Mouse (Mus musculus) gastrocnemius, postnatal 4 days (tissue): ENCODE data around the gene Hmg20b. TPM values are rescaled to one million over a fixed set of nuclear protein-coding genes. Genes with fewer than 3 reads are reported as not detected.

Experiments
- DNase-seq, 2 experiments: peaks; one replicate each; pipeline ENCODE4 v3.0.0; 2021 to 2022; ENCODE audit warnings: low spot score in 2 of 2, mixed read lengths in 2 of 2
- total RNA-seq, 2 experiments: library from RNA; stranded (reverse); gene quantifications; 2 replicates each; pipeline ENCODE4 v1.2.3; 2021

Hmg20b gene
- total RNA-seq, 2 experiments from 2014 or later: 46.2 to 58.6 TPM

GRCm38 (mm10) chr10:81356352-81356990 is 6.2 kb upstream of the Hmg20b start:
- DNase-seq: no peak

DNA sequence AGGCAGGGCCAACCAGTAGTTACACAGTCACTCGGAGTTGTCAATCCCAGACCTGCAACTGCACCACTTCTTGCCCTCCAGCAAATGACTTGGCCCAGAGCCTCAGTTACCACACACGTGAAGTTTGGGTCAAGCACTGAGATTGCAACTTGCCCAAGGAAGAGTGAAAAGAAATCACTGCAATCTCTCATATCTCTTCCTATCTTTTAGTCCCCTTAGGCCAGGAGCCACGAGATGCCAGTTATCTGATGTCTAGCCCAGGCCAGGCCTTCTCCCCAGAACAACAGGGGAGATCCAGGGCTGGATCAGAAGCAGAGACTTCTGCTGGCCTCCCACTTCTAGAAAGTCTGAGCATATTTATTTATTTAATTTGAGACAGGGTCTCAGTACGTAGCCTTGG is 5.3 kb upstream of the Hmg20b start:
- no peak for DNase-seq

DNA sequence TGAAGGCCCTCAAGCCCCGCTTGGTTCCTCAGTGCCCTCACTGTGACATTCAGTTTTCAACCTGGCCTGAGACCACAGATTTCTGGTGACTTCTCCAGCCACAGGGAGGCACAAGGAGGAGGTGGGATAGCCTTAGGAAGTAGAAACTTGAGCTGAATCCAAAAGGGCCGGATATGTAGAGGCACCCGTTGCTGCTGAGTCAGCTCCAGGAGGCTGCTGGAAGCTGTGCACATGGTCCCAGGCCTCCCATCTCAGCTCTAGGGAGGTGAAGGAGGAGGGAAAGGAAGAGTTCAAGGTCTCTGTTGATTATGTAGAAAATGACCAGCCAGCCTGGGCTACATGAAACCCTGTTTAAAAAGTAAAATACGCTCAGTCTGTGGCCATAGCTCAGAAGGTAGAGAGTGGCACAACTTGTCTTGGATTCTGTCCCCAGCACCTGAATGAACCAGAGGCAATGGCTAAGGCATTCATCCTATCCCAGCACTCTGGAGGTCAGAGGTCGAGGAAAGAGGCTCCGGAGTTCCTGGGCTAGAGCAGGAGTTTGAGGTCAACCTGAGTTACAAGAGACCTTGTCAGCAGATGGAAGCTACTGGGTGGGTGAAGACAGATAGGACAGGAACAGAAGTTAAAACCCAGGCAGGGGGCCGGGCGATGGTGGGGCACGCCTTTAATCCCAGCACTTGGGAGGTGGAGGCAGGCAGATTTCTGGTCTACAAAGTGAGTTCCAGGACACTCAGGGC is 4.6 kb upstream of the Hmg20b start:
- DNase-seq: no peak

DNA sequence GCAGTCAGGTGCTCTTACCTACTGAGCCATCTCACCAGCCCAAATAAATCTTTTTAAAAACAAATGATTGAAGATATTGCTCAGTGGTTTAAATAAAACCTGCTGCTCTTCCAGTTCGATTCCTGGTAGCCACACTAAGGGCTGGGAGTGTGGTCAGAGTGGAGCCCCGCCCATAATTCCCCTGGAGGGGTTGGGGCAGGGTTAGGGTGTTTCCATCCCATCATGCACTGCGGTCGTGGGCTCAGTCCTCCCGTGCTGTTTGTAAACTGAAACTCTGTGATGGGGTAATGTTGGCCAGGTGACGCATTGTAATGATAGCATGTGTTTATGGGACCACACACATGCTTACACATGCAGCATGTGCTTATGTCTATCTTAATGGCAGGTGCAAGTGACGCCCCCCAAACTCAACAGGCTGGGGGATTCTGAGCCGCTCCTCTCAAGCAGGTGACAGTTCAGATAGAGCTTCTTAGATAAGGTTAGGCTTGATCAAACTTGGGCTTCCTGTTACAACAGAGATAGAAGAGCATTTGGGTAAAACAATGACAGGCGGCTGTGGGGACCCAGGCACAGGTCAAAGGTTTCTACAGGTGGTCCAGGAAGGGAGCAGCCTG is 1.5 kb upstream of the Hmg20b start:
- DNase-seq: no peak

DNA sequence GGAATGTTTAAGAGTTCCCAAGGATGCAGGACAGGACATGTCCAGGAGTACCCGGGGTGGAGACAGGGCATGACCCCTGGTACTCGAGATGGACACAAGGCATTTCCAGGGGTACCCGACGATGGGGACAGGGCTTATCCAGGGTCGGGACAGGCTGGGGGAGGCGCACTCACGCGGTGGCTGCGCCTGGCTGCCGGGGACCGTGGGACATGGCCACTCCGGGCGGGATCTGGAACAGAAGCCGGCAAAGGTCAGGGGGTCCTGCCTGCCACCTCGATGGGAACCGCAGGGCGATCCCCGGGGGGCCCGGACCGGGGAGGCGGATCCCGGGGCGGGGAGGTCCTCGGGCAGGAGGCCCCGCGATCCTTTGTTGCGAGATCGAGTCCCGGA is 324 bp downstream of the Hmg20b start:
- DNase-seq: no peak

DNA sequence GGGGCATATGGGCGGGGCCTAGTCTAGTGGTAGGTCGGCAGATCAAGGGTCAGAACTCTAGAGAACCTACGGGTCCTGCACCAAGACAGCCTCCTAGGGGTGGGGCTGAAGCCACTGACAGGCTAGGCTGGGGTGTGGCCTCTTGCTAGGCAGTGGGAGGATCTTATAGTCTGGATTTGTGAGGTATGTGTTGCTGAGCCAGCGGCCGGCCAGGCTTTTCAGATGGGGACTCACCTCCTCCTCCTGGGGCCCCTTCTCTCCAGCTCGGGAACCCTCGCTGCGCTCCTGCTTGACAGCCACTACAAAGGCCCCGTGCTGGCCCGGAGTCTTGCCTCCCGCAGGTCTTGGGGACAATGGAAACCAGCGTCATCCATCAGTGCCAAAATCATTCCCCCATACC is 1.1 kb downstream of the Hmg20b start:
- no peak for DNase-seq

DNA sequence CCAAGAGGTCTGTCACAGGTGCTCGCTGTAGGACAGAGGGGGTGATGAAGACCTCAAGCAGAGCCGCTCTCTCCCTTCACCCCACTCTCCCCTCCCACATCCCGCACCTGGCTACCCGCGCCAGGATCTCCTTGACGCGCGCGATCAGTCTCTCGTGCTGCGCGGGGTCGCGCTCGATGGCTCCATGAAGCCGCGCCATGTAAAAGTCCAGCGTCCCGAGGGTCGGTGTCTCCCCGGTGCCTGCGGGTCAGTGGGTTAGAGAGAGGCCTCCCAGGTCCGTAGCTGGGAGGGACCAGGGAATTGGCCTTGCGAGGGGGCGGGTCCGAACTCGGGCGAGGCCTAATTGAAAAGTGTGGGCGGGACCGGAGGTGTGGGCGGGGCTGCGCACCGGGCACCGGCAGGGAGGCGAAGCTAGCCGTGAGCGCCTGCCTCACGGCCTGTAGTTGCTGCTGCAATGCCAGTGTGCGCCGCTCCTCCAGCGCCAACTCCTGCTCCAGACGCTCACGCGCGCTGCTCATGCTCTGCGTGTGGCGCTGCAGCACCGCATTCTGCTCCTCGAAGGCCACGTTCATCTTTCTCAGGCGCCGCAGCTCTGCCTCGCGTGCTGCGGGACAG is 3.7 kb downstream of the Hmg20b start:
- no peak for DNase-seq

- no peak for DNase-seq
Observed at GRCm38 (mm10) chr10:81345162-81345534, 5.1 kb downstream of the Hmg20b start.

DNA sequence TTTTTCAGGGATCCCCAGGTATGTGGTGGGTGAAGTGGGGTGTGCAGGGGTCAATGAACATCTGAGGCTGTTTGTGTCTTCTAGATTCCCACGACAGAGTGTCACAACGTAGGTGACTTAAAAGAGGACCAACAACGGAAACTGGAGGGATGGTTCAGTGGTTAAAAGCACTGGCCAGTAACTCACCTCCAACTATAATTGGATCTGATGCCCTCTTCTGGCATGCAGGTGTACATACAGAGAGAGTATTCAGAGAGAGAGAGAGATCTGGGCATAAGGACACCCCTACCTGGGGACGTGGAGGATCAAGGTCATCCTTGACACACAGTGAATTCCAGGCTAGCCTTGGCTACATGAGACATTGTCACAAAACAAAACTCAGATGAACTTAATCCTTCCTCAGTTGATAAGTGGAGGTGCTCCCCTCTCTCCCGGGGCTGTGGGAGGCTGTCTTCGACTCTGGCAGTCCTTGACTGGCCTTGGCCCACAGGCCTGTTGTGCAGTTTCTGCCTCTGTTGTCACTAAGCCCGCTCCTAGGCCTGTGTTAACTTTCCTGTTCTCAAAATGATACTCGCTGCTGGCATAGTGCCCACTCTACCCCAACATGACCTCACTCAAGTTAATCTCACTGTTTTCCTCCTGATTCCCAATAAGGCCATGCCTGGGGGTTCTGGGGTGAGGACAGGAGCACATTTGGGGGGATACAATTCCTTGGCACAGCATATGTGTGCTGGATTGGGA is 5.7 kb downstream of the Hmg20b start:
- no peak for DNase-seq

DNA sequence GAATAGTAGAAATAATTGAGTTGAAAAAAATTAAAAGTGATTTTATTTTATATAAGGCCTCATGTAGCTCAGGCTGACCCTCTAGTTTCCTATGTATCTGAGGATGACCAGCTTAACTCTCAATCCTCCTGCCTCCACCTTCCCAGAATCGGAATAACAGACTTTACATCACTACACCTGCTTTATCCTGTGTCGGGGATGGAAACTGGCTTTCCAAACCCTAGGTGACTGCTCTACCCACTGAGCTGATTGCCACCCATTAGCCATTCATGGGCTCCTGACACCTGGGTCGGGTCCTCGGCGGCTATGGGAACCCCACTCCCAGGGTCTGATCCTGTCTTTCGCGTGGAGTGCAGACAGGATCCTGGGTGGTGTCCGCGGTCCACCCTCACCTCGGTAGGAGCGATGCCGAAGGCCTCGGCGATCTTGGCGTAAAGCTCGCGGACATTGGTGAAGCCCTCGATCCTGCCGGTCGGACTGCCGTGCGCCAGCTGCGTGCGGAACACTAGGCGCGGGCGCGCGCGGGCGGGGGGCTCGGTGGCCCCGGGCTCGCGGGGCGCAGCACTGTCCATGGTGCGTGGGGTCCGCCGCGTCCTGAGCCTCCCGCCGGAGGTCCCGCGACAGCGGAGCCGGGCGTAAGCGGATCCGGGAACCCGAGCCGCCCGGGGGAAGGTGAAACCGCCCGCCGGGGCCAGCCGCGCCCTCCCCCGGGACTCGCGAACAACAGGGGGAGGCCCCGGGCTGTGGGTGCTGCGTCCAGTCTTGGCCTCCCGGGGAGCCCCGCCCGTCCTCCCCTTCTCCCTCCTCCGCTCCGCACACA is 7.4 kb downstream of the Hmg20b start, which contains the start of gene Gipc3:
TSS of gene Gipc3 (minus strand) at position 581 of the 820 bp plus-strand sequence.
- DNase-seq: no peak

GRCm38 (mm10) chr10:81341333-81341949 is 8.8 kb downstream of the Hmg20b start:
- peak in 1 of 2 experiments; percentile 75 for DNase-seq

- DNase-seq: no peak
Observed at GRCm38 (mm10) chr10:81340551-81341332, 9.5 kb downstream of the Hmg20b start.

DNA sequence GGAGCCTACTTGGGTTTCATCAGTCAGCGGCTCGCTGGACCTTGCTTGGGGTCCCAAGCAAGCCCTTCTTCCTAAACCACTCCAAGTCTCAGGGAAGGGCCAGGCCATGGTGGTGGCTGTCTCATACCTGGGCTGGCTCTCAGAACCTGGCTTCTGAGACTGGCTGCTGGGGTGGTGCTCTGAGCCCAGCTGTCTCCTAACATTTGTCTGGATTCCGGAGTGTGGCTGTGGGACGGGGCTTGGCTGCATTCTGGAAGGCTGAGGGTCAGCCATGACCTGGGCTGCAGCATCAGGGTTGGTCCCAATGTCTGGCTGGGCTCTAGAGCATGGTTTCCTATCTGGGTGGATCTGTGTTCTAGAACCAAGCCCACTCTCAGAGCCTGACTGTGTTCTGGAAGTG is 13.7 kb downstream of the Hmg20b start:
- DNase-seq: no peak

DNA sequence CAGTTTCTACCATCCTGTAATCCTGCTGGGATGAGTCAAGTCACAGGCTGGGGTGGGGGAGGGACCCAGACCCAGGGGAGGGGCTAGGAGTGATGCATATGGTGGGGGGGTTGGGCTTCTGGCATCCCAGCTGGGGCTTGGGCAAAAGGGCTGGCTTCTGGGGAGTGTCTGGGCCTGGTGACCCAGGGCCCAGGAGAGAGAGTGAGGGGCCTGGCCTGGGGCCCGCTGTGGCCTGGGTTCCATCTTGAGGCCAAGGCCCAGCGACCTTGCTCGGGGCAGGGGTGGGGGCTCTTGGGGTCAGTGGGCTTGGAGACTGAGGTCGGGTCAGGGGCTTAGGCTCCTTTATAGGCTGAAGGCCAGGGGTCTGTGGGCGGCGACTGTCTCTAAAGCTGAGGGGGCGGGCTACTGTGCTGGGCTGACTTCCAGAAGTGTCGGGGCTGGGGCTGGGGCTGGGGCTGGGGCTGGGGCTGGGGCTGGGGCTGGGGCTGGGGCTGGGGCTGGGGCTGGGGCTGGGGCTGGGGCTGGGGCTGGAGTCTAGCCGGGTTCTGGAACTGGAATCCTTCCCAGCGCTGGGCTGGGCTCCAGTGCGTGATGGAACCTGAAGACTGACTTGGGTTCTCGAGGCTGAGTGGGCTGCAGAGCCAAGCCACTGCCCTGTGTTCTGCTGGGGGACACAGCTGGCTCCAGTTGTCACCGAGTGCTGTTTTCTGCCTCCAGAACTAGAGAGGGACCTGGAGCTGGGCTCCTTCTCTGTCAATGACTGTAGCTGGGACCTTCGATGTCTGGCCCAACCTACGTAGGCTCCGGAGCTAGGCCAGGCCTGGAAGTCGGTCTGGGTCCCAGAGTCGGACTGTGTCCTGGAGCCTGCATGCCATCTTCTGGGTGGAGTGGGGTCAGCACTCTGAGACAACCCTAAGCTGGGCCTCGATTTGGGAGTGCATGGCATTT is 14.6 kb downstream of the Hmg20b start:
- peak in 1 of 2 experiments; percentile 69 for DNase-seq

DNA sequence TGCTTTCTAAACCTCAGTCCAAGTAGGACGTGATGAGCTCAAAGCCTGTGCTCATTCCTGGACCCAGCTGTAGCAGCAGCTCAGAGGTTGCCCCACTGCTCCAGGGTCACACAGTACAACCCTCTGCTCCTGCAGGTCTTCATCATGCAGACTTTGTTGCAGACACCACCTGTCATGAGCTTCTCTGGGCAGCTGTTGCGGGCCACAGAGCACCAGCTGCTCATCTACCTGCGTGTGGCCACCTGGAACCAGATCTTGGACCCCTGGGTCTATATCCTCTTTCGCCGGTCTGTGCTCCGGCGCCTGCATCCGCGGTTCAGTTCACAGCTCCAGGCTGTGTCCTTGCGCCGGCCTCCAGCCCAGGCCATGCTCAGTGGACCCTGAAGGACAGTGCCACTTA is 16.0 kb downstream of the Hmg20b start:
- no peak for DNase-seq

DNA sequence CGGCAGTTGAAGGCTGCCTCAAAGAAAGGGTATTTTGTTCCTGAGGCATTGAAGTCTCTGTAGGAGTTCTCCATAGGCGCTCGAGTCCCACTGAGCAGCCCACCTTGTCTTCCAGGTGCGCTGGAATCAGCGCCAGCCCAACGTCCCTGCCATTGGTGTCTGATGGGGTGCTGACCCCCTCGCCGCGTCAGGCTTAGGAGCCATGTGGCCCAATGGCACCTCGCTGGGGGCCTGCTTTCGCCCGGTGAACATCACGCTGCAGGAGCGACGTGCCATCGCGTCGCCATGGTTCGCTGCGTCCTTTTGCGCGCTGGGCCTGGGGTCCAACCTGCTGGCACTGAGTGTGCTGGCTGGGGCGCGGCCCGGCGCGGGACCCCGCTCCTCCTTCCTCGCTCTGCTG is 18.0 kb downstream of the Hmg20b start:
- no peak for DNase-seq

DNA sequence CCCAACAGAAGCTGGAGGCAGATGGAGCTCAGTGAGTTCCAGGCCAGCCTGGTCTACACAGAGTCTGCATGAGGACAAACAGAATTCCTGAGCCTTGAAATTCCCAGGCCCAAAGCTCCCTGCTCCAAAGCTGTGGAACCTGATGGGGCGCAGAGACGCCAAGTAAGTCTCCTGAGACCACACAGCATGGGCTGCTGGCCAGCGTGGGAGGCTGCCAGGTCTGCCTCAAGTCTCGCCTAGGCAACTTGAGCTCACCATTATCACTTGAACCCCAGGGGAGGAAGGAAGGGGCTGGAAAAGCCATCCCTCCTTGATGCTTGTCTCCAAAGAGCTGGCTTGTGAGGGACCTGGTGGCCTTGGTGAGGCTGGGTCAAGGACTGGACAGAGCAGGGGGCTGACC is 20.3 kb downstream of the Hmg20b start:
- no peak for DNase-seq
